Mouse (Mus musculus) left cerebral cortex, postnatal 25 days (tissue): ENCODE results near the gene Gabbr2. TPM values are rescaled to one million over a fixed set of nuclear protein-coding genes. Genes with fewer than 3 reads are reported as not detected.
A peak's percentile ranks its signal among the peaks of the same experiment; 100 is the strongest.

Experiments used
- DNase-seq, 2 experiments: peaks; one replicate each; pipeline ENCODE4 v3.0.0; 2022; ENCODE audit warnings: low spot score in 2 of 2, mixed read lengths in 1 of 2
- intact Hi-C: fragments of 180-260 bp; cut with DNase I; formaldehyde crosslinking; loops from one replicate; pipeline ENCODE4 v1.15.1; 2025
- total RNA-seq, 2 experiments: library from RNA; stranded (reverse); gene quantifications; 2 replicates each; pipeline ENCODE4 v1.2.3; 2021

Gabbr2 gene
- total RNA-seq, 2 experiments from 2014 or later: 270 to 276 TPM

GRCm38 (mm10) chr4:46795707-46796106, 196.0 kb downstream of the Gabbr2 start:
- intact Hi-C loops: loop anchor here (2.0 kb wide), 1 partner anchor 31 kb away; no protein-coding TSS in a partner anchor
- DNase-seq: no peak

GRCm38 (mm10) chr4:46794583-46794982, 197.1 kb downstream of the Gabbr2 start:
- intact Hi-C loops: loop anchor here (1.0 to 5.0 kb wide), 3 partner anchors 22 to 78 kb away; no protein-coding TSS in a partner anchor
- peak; percentile 63 to 98 for DNase-seq

- peak; percentile 49 to 96 for DNase-seq
- intact Hi-C loops: loop anchor here (5.0 kb wide), 1 partner anchor 80 kb away; no protein-coding TSS in a partner anchor
Observed at GRCm38 (mm10) chr4:46792280-46793026, 199.2 kb downstream of the Gabbr2 start.

GRCm38 (mm10) chr4:46791268-46791951, 200.3 kb downstream of the Gabbr2 start:
- intact Hi-C loops: loop anchor here (5.0 kb wide), 1 partner anchor 81 kb away; no protein-coding TSS in a partner anchor
- no peak for DNase-seq

- no peak for DNase-seq
- intact Hi-C loops: loop anchor here (5.0 kb wide), 1 partner anchor 82 kb away; no protein-coding TSS in a partner anchor
Observed at GRCm38 (mm10) chr4:46790609-46791267, 200.9 kb downstream of the Gabbr2 start.

- intact Hi-C loops: no loop called here
- DNase-seq: no peak
Observed at GRCm38 (mm10) chr4:46784430-46785049, 207.1 kb downstream of the Gabbr2 start.

GRCm38 (mm10) chr4:46781109-46781508, 210.6 kb downstream of the Gabbr2 start:
- intact Hi-C loops: no loop called here
- no peak for DNase-seq

GRCm38 (mm10) chr4:46775959-46776358, 215.7 kb downstream of the Gabbr2 start:
- DNase-seq: peak in 1 of 2 experiments; percentile 72
- intact Hi-C loops: no loop called here

- intact Hi-C loops: no loop called here
- DNase-seq: no peak
Observed at GRCm38 (mm10) chr4:46774652-46775051, 217.0 kb downstream of the Gabbr2 start.

GRCm38 (mm10) chr4:46773243-46773642, 218.4 kb downstream of the Gabbr2 start:
- intact Hi-C loops: no loop called here
- no peak for DNase-seq

- intact Hi-C loops: loop anchor here (1.0 kb wide), 1 partner anchor 22 kb away; no protein-coding TSS in a partner anchor
- DNase-seq: peak in 1 of 2 experiments; percentile 88
Observed at GRCm38 (mm10) chr4:46772591-46772990, 219.1 kb downstream of the Gabbr2 start.

- peak; percentile 66 to 93 for DNase-seq
- intact Hi-C loops: loop anchor here (1.0 to 2.0 kb wide), 2 partner anchors 20 to 56 kb away; no protein-coding TSS in a partner anchor
Observed at GRCm38 (mm10) chr4:46771116-46771515, 220.6 kb downstream of the Gabbr2 start.

GRCm38 (mm10) chr4:46770635-46771034, 221.0 kb downstream of the Gabbr2 start:
- intact Hi-C loops: loop anchor here (1.0 to 2.0 kb wide), 2 partner anchors 20 to 57 kb away; no protein-coding TSS in a partner anchor

GRCm38 (mm10) chr4:46770090-46770489, 221.6 kb downstream of the Gabbr2 start:
- DNase-seq: peak in 1 of 2 experiments; percentile 63
- intact Hi-C loops: loop anchor here (2.0 kb wide), 1 partner anchor 19 kb away; no protein-coding TSS in a partner anchor

More at GRCm38 (mm10) chr4:46770635-46771034, 221.0 kb downstream of the Gabbr2 start:
- DNase-seq: peak in 1 of 2 experiments; percentile 84

GRCm38 (mm10) chr4:46766326-46766725, 225.3 kb downstream of the Gabbr2 start:
- intact Hi-C loops: no loop called here
- no peak for DNase-seq

GRCm38 (mm10) chr4:46759838-46760237, 231.8 kb downstream of the Gabbr2 start:
- intact Hi-C loops: no loop called here
- DNase-seq: no peak

GRCm38 (mm10) chr4:46758340-46759041, 233.2 kb downstream of the Gabbr2 start:
- peak in 1 of 2 experiments; percentile 71 for DNase-seq
- intact Hi-C loops: no loop called here

- intact Hi-C loops: no loop called here
- no peak for DNase-seq
Observed at GRCm38 (mm10) chr4:46754407-46755194, 237.1 kb downstream of the Gabbr2 start.
